Mouse (Mus musculus): ENCODE results near the gene Tns4. TPM values are rescaled to one million over a fixed set of nuclear protein-coding genes. Genes with fewer than 3 reads are reported as not detected.

The Tns4 gene
- polyA plus RNA-seq, 1 experiment from 2014 or later, result 0.29 TPM

Other genes with a start within 250 kb of the Tns4 start
- 4.8 and 5.2 TPM in 2 replicates for gene Wipf2, start 225.7 kb downstream of the Tns4 start, polyA plus RNA-seq (2016; fragmentation: Nextera tagmentation; extraction: Ambion mirVana)
- 38.0 and 43.1 TPM in 2 replicates for gene Cdc6, start 181.5 kb downstream of the Tns4 start, polyA plus RNA-seq (2016; fragmentation: Nextera tagmentation; extraction: Ambion mirVana)
- 14.0 and 16.4 TPM in 2 replicates for gene Rara, start 161.5 kb downstream of the Tns4 start, polyA plus RNA-seq (2016; fragmentation: Nextera tagmentation; extraction: Ambion mirVana)
- 0.24 and 0.47 TPM in 2 replicates for gene Gjd3, start 106.3 kb downstream of the Tns4 start, polyA plus RNA-seq (2016; fragmentation: Nextera tagmentation; extraction: Ambion mirVana)
- gene Top2a, start 65.1 kb downstream of the Tns4 start, polyA plus RNA-seq (2016; fragmentation: Nextera tagmentation; extraction: Ambion mirVana), result 355 and 367 TPM in 2 replicates
- gene Igfbp4, start 48.1 kb downstream of the Tns4 start, polyA plus RNA-seq (2016; fragmentation: Nextera tagmentation; extraction: Ambion mirVana), result 214 and 247 TPM in 2 replicates
- gene Ccr7, start 65.8 kb upstream of the Tns4 start, polyA plus RNA-seq (2016; fragmentation: Nextera tagmentation; extraction: Ambion mirVana), result 0.19 TPM in 1 of 2 replicates, not detected in the other
- gene Smarce1, start 141.7 kb upstream of the Tns4 start, polyA plus RNA-seq (2016; fragmentation: Nextera tagmentation; extraction: Ambion mirVana), result 385 and 396 TPM in 2 replicates
- gene Krt222, start 154.8 kb upstream of the Tns4 start, polyA plus RNA-seq (2016; fragmentation: Nextera tagmentation; extraction: Ambion mirVana), result 0.49 and 0.70 TPM in 2 replicates
- not detected in 2 replicates for gene Krt24, start 196.0 kb upstream of the Tns4 start, polyA plus RNA-seq (2016; fragmentation: Nextera tagmentation; extraction: Ambion mirVana)
- gene Krt25, start 233.6 kb upstream of the Tns4 start, polyA plus RNA-seq (2016; fragmentation: Nextera tagmentation; extraction: Ambion mirVana), result 0.09 and 0.13 TPM in 2 replicates
- not detected in 2 replicates for gene Krt26, start 248.7 kb upstream of the Tns4 start, polyA plus RNA-seq (2016; fragmentation: Nextera tagmentation; extraction: Ambion mirVana)

Data from forebrain, embryonic 12.5 days (tissue).